Mouse (Mus musculus): ENCODE results near the gene Lrrk1. TPM values are rescaled to one million over a fixed set of nuclear protein-coding genes. Genes with fewer than 3 reads are reported as not detected.

The Lrrk1 gene
- polyA plus RNA-seq, 1 experiment from 2014 or later = 4.7 TPM

DNA sequence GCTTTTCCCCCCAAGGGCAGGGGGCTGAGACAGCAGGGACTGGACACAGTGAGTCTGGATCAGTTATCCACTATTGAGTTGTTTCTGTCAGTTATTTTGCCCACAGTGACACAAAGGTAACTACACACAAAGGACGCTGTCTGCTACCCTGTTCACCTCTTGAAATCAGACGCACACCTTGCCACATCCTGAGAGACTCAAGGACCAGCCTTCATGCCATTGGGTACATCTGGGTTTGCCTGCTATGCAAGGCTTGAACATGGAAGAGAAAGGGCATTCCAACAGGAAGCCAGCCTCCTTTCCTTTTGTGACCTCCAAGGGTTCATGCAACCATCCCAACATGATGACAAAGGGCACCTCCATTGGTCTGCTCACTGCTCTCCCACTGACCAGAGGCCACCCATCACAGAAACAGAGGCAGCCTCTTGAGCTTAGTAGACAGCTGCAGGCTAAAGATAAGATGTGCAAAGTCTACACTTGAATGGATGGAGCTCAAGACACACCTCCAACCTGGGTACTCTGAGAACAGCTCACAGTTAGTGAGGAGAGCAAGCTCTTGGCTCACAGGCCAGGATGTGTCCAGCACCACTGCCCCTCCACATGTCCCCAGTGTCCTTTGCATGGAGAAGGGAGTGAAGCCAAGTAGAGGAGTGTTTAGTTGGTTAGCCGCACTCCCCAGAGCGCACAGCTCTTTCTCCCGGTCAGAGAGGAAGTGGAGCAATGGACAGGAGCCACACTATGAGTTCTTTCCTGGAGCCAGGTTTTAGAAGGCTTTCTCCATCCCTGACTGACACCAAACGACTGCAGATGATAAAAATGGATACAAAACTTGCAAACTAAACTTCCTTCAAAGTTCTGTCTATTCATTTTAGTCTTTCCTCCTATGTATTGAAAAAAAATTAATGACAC is 121.0 kb downstream of the Lrrk1 start:
- H3K9me3 ChIP-seq = 0 out of 2 replicates have a peak, but pooled peaks cover 3% of the 10 kb centered on the region
- no peak for DNase-seq (ENCODE audit: low spot score)
- no peaks in the 10 kb centered on the region for H3K27me3 ChIP-seq (ENCODE audit: insufficient read depth, poor library complexity, severe bottlenecking)
- H3K4me3 ChIP-seq = no peak overlapping the region
- 0 out of 2 replicates have a peak, but pooled peaks cover 3% of the 10 kb centered on the region for H3K4me1 ChIP-seq (replicated peaks)
- H3K27ac ChIP-seq = no peak overlapping the region
- peaks cover 7% of the 10 kb centered on the region for H3K36me3 ChIP-seq
- WGBS = 90% methylated on average over 6 of the region's 6 CpGs

DNA sequence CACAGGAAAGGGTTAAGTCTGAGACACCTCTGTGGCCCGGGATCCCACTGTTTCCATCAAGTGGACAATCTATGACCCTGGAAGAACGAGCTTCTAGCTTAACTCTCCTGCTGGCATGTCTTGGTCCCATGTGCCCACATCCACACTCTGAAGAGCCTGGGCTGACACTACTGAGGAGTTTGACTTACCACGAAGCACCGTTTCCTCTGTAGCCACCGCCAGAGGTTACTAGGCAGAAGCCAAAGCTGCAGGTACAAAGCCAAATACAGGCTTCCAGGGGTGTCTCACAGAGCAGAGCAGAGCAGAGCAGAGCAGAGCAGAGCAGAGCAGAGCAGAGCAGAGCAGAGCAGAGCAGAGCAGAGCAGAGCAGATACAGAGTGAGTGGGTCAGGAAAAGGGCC is 124.7 kb downstream of the Lrrk1 start:
- Histone ChIP-seq H3K27me3 (ENCODE audit: insufficient read depth, poor library complexity, severe bottlenecking) (no peaks in the 10 kb centered on the region), H3K36me3 (no peaks in the 10 kb centered on the region), H3K4me1 (replicated peaks) (peaks cover 12% of the 10 kb centered on the region), H3K4me3 (no peak overlapping the region), H3K27ac (peak overlapping the region; percentile 35), H3K9me3 (no peaks in the 10 kb centered on the region)
- WGBS = 76% methylated on average over 5 of the region's 5 CpGs
- DNase-seq (ENCODE audit: low spot score) = no peak

DNA sequence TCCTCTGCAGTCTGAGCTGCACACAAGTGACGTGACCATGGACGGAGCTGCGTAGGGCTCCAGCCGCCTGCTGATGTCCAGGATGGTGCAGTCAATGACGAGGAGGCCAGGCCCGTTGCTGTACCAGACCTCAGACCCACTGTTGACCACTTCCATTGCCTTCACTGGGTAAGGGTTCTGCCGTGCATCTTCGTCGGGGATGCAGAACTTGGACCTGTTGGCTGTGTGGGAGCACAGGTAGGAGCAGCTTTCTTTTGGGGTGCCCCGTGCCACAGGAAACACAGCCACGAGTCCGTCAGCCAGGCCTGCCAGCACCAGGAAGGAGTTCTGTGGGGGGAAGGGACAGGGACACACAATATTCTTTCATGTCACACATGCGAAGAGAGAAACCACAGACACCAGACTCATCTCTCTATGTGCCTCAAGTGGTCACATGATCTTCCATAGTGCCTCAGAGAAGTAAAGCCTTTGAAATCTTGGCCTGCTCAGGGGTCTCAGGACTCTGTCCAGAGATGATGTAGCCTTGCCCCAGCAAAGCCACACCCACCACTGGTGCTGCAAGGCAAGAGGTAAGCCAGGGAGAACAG is 125.5 kb downstream of the Lrrk1 start:
- WGBS = 92% methylated on average over 13 of the region's 13 CpGs
- H3K4me3 ChIP-seq = no peak overlapping the region
- H3K27ac ChIP-seq = no peak overlapping the region; the same call in 1 of the 2 replicates
- H3K27me3 ChIP-seq (ENCODE audit: insufficient read depth, poor library complexity, severe bottlenecking) = no peaks in the 10 kb centered on the region
- H3K36me3 ChIP-seq = no peaks in the 10 kb centered on the region
- peaks cover 12% of the 10 kb centered on the region for H3K4me1 ChIP-seq (replicated peaks)
- H3K9me3 ChIP-seq = no peaks in the 10 kb centered on the region
- no peak for DNase-seq (ENCODE audit: low spot score)

DNA sequence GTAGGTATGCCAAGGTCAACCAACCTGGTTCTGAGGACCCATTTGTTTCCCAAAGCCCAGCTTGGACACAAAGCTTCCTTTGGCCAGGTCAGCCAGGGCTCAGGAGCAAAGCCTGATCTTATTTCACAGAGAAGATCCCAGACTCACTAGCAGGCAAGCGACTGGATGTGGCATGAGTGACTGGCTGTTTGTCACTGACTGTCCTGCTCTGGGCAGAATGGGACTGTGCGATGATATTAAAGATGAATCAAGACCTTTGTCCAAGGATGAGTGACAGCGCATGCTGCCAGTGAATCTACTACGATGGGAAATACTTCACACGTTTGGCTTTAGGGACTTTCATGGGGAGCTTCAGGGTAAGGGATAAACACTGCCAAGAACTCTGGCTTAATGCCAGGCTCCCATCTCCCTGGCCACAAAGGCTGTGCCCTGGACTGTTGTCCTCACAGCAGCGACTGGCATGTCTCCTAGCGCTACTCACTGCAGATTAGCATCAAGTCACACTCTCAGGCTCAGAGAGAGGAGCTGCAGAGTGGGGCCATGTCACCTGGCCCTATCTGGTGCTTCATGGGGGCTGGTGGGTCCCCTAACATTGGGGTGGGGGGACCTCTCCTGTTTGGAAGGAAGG is 127.3 kb downstream of the Lrrk1 start:
- 85% methylated on average over 7 of the region's 7 CpGs for WGBS
- H3K27ac ChIP-seq = 0 out of 2 replicates have a peak overlapping the region, but pooled peaks have one; percentile 23
- no peak overlapping the region for H3K4me3 ChIP-seq
- no peaks in the 10 kb centered on the region for H3K27me3 ChIP-seq (ENCODE audit: insufficient read depth, poor library complexity, severe bottlenecking)
- H3K36me3 ChIP-seq = no peaks in the 10 kb centered on the region
- peaks cover 22% of the 10 kb centered on the region for H3K4me1 ChIP-seq (replicated peaks)
- no peak for DNase-seq (ENCODE audit: low spot score)
- no peaks in the 10 kb centered on the region for H3K9me3 ChIP-seq

DNA sequence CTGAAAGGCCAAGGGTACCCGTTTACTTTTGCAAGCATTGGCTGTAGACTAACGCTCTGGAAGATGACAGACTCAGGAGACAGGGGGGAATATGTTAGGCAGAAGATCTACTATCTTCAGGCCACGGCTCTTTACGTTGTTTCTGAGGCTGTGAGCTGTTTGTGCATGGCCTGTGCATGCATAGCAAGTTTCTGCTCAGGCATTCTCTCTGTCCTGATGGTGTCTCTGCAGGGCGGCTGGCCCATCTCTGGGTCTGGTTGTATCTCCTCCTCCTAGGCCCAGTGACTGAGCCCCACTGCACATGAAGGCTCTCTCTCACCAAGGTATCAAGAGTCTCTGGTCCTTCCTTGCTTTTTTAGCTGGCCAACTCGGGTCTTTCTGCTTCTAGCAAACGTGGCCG is 127.9 kb downstream of the Lrrk1 start:
- H3K36me3 ChIP-seq = no peaks in the 10 kb centered on the region
- H3K4me1 ChIP-seq (replicated peaks) = peaks cover 22% of the 10 kb centered on the region
- H3K27me3 ChIP-seq (ENCODE audit: insufficient read depth, poor library complexity, severe bottlenecking) = no peaks in the 10 kb centered on the region
- H3K27ac ChIP-seq = no peak overlapping the region
- DNase-seq (ENCODE audit: low spot score) = no peak
- no peak overlapping the region for H3K4me3 ChIP-seq
- no peaks in the 10 kb centered on the region for H3K9me3 ChIP-seq
- 91% methylated on average over 8 of the region's 8 CpGs for WGBS

DNA sequence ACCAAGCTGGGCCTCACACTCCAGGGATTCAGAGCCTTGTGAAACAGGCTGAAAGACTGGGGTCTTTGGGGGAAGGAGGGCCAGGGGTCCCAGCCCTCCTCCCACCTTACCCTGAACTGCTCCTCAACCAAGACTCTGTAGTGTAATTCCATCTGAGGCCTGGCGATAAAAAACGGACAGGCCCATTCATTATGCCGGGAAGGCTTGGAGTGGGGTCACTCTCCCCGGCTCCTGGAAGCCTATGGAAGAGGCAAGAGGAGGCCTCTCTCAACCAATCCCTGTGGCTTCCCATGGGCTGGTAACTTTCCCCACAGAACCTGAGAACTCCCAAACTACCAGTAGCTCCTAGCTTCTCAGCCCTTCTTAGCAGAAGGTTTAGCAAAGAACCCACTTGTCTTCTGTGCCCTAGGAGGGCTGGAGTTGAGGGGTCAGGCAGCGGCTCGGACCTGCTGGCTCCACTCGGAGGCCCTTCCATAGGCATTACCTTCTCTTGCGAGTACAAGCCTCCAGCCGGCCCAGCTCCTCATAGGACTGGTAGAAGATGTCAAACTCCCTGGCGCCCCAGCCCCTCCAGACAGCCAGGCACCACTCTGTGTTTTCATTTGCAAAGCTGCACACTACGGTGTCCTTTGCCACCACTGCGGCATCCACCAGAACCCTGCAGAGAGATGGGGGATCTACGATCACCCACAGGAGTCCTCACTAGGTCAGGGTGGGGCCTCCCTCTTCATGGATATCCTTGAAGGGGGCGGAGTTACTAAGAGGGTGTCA is 128.5 kb downstream of the Lrrk1 start:
- DNase-seq (ENCODE audit: low spot score) = no peak
- Histone ChIP-seq H3K9me3 (no peaks in the 10 kb centered on the region), H3K36me3 (no peaks in the 10 kb centered on the region), H3K27me3 (ENCODE audit: insufficient read depth, poor library complexity, severe bottlenecking) (no peaks in the 10 kb centered on the region), H3K4me1 (replicated peaks) (peaks cover 22% of the 10 kb centered on the region), H3K4me3 (no peak overlapping the region), H3K27ac (peak overlapping the region; percentile 62)
- 83% methylated on average over 14 of the region's 14 CpGs for WGBS

DNA sequence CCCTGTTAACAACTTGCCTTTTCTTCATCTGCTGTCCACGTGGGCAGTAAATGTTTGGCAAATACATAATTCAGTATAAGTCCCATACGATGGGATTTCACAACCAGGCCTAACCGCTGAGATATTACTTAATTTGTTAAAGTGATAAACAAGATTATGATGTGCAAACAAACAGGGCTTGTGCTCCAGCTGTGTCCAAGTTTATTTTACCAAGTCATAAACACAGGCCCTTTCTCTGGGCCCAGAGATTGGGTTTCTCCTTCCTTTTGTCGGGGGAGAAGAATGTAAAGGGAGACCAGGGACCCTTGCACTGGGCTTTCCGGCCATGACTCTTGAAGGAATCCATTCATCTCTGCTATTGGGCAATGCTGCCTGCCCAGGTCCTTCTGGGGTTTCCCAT is 129.2 kb downstream of the Lrrk1 start:
- Histone ChIP-seq H3K4me1 (replicated peaks) (peaks cover 20% of the 10 kb centered on the region), H3K27me3 (ENCODE audit: insufficient read depth, poor library complexity, severe bottlenecking) (no peaks in the 10 kb centered on the region), H3K27ac (0 out of 2 replicates have a peak overlapping the region, but pooled peaks have one; percentile 62), H3K4me3 (no peak overlapping the region), H3K9me3 (no peaks in the 10 kb centered on the region), H3K36me3 (no peaks in the 10 kb centered on the region)
- DNase-seq (ENCODE audit: low spot score) = no peak
- 84% methylated on average over 5 of the region's 5 CpGs for WGBS

DNA sequence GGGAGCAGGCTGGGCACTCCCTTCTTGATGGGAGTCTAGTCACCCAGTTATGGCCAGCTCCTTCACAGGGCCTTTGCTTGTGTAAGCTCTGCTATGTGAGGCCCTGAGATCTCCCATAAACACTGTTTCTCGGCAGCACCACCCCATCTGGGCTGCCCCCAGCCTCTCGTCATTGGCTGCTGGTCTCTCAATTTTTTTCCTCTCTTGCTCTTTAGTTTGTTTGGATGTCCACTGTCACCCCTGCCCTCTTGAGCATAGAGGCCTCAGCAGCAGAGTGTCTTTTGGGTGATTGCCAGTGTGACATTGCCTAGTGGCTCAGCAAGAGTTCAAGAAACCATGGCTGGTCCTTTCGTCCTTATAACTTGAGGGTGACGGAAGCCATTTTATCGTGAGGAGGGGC is 130.9 kb downstream of the Lrrk1 start:
- Histone ChIP-seq H3K36me3 (no peaks in the 10 kb centered on the region), H3K4me1 (replicated peaks) (peaks cover 19% of the 10 kb centered on the region), H3K9me3 (no peaks in the 10 kb centered on the region), H3K27me3 (ENCODE audit: insufficient read depth, poor library complexity, severe bottlenecking) (no peaks in the 10 kb centered on the region), H3K27ac (peak overlapping the region; percentile 66; the same call in 1 of the 2 replicates), H3K4me3 (no peak overlapping the region)
- WGBS = 93% methylated on average over 5 of the region's 5 CpGs
- DNase-seq (ENCODE audit: low spot score) = no peak

DNA sequence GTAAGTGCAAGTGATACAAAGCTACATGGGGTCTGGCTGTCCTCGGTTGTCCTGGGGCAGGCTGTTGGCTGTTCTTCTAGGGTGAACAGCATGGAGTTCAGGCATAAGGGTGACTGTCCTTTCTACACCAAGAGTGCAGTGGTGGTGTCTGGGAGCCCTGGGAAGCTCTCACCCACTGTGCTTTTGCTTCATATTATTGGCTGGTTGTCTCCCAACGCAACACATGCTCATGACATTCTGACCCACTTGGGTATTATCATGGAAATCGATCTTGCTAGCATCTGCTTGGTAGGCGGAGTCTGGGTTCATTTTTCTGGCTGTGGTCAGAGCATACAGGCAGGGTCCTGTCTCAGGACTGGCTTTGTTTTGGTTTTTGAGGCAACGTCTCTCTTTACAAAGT is 131.7 kb downstream of the Lrrk1 start:
- no peaks in the 10 kb centered on the region for H3K27me3 ChIP-seq (ENCODE audit: insufficient read depth, poor library complexity, severe bottlenecking)

DNA sequence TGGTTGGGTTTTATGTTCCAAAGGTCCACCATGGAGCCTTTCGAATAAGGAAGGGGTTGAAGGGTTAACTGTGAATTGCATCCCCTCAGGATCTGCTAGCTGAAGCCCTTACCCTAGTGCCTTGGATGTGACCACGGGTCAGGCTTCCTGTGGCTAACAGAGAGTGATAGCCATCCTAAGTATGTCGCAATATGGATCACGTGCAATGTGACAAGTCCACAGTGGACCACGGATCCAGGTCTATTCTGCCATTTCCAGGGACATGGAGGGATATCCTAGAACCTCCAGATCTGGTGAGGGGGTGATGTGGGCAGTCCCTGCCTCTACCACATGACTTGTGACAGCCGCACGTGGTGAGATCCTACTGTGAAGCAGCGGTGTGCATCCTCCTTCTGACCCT is 133.2 kb downstream of the Lrrk1 start:
- no peaks in the 10 kb centered on the region for H3K9me3 ChIP-seq
- H3K4me1 ChIP-seq (replicated peaks) = peaks cover 18% of the 10 kb centered on the region
- H3K27ac ChIP-seq = no peak overlapping the region
- no peak overlapping the region for H3K4me3 ChIP-seq
- no peak for DNase-seq (ENCODE audit: low spot score)
- no peaks in the 10 kb centered on the region for H3K36me3 ChIP-seq
- 85% methylated on average over 8 of the region's 8 CpGs for WGBS
- no peaks in the 10 kb centered on the region for H3K27me3 ChIP-seq (ENCODE audit: insufficient read depth, poor library complexity, severe bottlenecking)

More for the DNA sequence above, 131.7 kb downstream of the Lrrk1 start:
- Histone ChIP-seq H3K4me3 (no peak overlapping the region), H3K36me3 (no peaks in the 10 kb centered on the region), H3K27ac (peak overlapping the region; percentile 66; the same call in 1 of the 2 replicates), H3K4me1 (replicated peaks) (peaks cover 19% of the 10 kb centered on the region), H3K9me3 (no peaks in the 10 kb centered on the region)
- WGBS = 67% methylated on average over 5 of the region's 5 CpGs
- DNase-seq (ENCODE audit: low spot score) = peak; percentile 9

DNA sequence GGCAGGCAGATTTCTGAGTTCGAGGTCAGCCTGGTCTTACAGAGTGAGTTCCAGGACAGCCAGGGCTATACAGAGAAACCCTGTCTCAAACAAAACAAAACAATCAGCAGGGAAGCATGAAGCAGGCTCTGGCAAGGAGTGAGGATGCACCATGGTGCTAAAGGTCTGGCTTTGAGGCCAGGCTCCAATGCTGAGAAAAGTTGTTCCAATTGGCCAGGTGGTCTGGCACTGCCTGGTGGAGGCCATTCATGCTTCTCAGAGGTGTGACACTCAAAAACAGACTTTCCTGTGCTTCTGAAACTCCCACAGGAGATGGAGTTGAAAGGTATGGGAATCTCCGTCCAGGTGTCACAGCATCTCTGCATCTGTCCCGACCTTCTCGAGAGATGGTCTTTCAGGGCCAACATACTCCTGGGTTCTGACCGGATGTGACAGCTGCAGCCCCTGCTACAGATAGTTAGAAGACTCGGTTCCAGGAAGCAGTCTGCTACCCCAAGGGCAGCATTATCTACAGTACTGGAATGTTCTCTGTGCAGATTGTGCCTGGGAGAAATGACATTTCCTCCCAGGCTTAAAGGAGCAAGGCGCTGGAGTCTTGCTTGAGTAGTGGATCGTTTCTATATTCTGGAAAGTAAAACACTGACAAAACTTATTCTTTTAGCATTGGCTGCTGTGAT is 134.0 kb downstream of the Lrrk1 start:
- Histone ChIP-seq H3K27ac (no peak overlapping the region), H3K4me3 (no peak overlapping the region), H3K9me3 (no peaks in the 10 kb centered on the region), H3K36me3 (no peaks in the 10 kb centered on the region), H3K27me3 (ENCODE audit: insufficient read depth, poor library complexity, severe bottlenecking) (no peaks in the 10 kb centered on the region), H3K4me1 (replicated peaks) (peaks cover 18% of the 10 kb centered on the region)
- no peak for DNase-seq (ENCODE audit: low spot score)
- WGBS = 92% methylated on average over 8 of the region's 8 CpGs

DNA sequence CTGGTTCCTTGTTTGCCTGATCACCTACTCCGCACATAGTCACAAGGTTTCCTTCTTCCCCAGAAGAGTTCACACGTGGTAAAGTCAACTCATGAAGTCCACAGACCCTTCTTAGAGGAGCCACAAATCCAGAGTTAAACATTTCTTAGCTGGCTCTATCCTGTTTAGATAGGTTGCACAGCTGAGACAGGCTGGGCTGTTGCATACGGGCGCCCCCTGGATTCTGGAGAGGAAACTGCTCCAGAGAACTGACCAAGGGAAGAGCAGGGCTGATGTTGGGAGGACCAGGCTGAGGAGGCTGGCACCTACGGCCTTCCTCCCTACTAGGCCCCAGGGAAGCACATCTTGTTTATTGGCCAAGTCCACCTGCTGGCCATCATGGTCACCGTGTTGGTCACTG is 138.1 kb downstream of the Lrrk1 start:
- Histone ChIP-seq H3K27me3 (ENCODE audit: insufficient read depth, poor library complexity, severe bottlenecking) (peaks cover 9% of the 10 kb centered on the region; the same call in 1 of the 2 replicates), H3K4me1 (replicated peaks) (peaks cover 33% of the 10 kb centered on the region), H3K4me3 (no peak overlapping the region), H3K27ac (peak overlapping the region; percentile 40), H3K36me3 (no peaks in the 10 kb centered on the region), H3K9me3 (no peaks in the 10 kb centered on the region)
- 33% methylated on average over 6 of the region's 6 CpGs for WGBS
- peak; percentile 70 for DNase-seq (ENCODE audit: low spot score)
